Comparison of ENCODE assay signal across 26 mouse cellular contexts in genomic region chr11:71610782-71611181, GRCm38 (mm10).
DNase-seq lines count a peak whose midpoint lies in the region; ATAC-seq lines count a peak whose summit lies in the region.
"Had no signal": no experiment of that assay in that cellular context is flagged by ENCODE, and none has a peak within 500 bp of the region (broad histone marks: within the 10 kb centered on the region; RNA-seq: fewer than 3 reads in every experiment).

No protein-coding gene starts in this region.

- H3K9me3 ChIP-seq in hindbrain, embryonic 15.5 days: no peaks in the 10 kb centered on the region
- H3K9me3 ChIP-seq in hindbrain, embryonic 12.5 days (replicated peaks): no peaks in the 10 kb centered on the region
- H3K9me3 ChIP-seq in neural tube, embryonic 15.5 days (replicated peaks): no peaks in the 10 kb centered on the region
- H3K9me3 ChIP-seq in kidney, embryonic 14.5 days (ENCODE audit: control insufficient read depth, low read length): no peaks in the 10 kb centered on the region
- H3K9me3 ChIP-seq: embryonic facial prominence, embryonic 12.5 days; forebrain, embryonic 15.5 days; heart, embryonic 13.5 days; limb, embryonic 12.5 days; midbrain, embryonic 10.5 days had no signal

- H3K27me3 ChIP-seq in hindbrain, embryonic 15.5 days: no peaks in the 10 kb centered on the region
- no peaks in the 10 kb centered on the region for H3K27me3 ChIP-seq in hindbrain, embryonic 12.5 days
- no peaks in the 10 kb centered on the region for H3K27me3 ChIP-seq in neural tube, embryonic 15.5 days (replicated peaks)
- H3K27me3 ChIP-seq in kidney, embryonic 14.5 days (ENCODE audit: control insufficient read depth, insufficient read depth, low read length): no peaks in the 10 kb centered on the region
- H3K27me3 ChIP-seq: embryonic facial prominence, embryonic 12.5 days; forebrain, embryonic 15.5 days; heart, embryonic 13.5 days; limb, embryonic 12.5 days had no signal

- ATAC-seq in hindbrain, embryonic 15.5 days (ENCODE audit: low FRiP score, low read depth): peak; percentile 63; the same call in 1 of the 2 replicates
- ATAC-seq in hindbrain, embryonic 12.5 days (ENCODE audit: low FRiP score): no peak
- peak; percentile 41; the same call in 1 of the 2 replicates for ATAC-seq in neural tube, embryonic 15.5 days (ENCODE audit: low FRiP score)
- no peak for ATAC-seq in kidney, embryonic 14.5 days (ENCODE audit: low FRiP score, low TSS enrichment)
- ATAC-seq: forebrain, embryonic 15.5 days; inflammation-experienced regulatory T-cells, adult 6 months; liver, postnatal 0 days; lung, postnatal 0 days had no signal

- no peak overlapping the region for H3K27ac ChIP-seq in hindbrain, embryonic 15.5 days (replicated peaks)
- H3K27ac ChIP-seq in hindbrain, embryonic 12.5 days: no peak overlapping the region
- 0 out of 2 replicates have a peak overlapping the region, but pooled peaks have one; percentile 18 for H3K27ac ChIP-seq in neural tube, embryonic 15.5 days (replicated peaks)
- H3K27ac ChIP-seq in kidney, embryonic 14.5 days (ENCODE audit: low read depth, low read length): no peak overlapping the region
- H3K27ac ChIP-seq: embryonic facial prominence, embryonic 12.5 days; forebrain, embryonic 15.5 days; heart, embryonic 13.5 days; layer of hippocampus, adult 2 months; limb, embryonic 12.5 days; midbrain, embryonic 10.5 days had no signal

- DNase-seq in embryo, embryonic 10.5 days (ENCODE audit: low spot score): peak; percentile 6
- DNase-seq in embryo, embryonic 11 days: no peak
- DNase-seq in Muller cell, postnatal 12 days (ENCODE audit: inconsistent ontology term): peak; percentile 78
- no peak for DNase-seq in kidney, adult 9 months
- DNase-seq: adrenal gland, postnatal 14 days; cerebellum, adult 9-10 months; heart, postnatal 14 days; kidney, adult 2 months; kidney, postnatal 25 days; liver, postnatal 0 days; right cerebral cortex, postnatal 25 days; spleen, adult 18-20 months had no signal

- no peaks in the 10 kb centered on the region for H3K36me3 ChIP-seq in hindbrain, embryonic 15.5 days
- H3K36me3 ChIP-seq in hindbrain, embryonic 12.5 days: no peaks in the 10 kb centered on the region
- H3K36me3 ChIP-seq in neural tube, embryonic 15.5 days: no peaks in the 10 kb centered on the region
- no peaks in the 10 kb centered on the region for H3K36me3 ChIP-seq in kidney, embryonic 14.5 days (ENCODE audit: control insufficient read depth, insufficient read depth, low read length)
- H3K36me3 ChIP-seq: embryonic facial prominence, embryonic 12.5 days; forebrain, embryonic 15.5 days; heart, embryonic 13.5 days; limb, embryonic 12.5 days; midbrain, embryonic 10.5 days had no signal

- H3K4me1 ChIP-seq in hindbrain, embryonic 15.5 days (replicated peaks): no peaks in the 10 kb centered on the region; the same call in 1 of the 2 replicates
- H3K4me1 ChIP-seq in hindbrain, embryonic 12.5 days: peaks cover 4% of the 10 kb centered on the region; the same call in 1 of the 2 replicates
- peaks cover 6% of the 10 kb centered on the region; the same call in 1 of the 2 replicates for H3K4me1 ChIP-seq in neural tube, embryonic 15.5 days
- no peaks in the 10 kb centered on the region for H3K4me1 ChIP-seq in kidney, embryonic 14.5 days (ENCODE audit: control insufficient read depth, insufficient read depth, low read length)
- H3K4me1 ChIP-seq: embryonic facial prominence, embryonic 12.5 days; heart, embryonic 13.5 days; limb, embryonic 12.5 days; midbrain, embryonic 10.5 days had no signal

- H3K4me2 ChIP-seq in hindbrain, embryonic 15.5 days: no peak overlapping the region
- no peak overlapping the region for H3K4me2 ChIP-seq in hindbrain, embryonic 12.5 days (replicated peaks)
- H3K4me2 ChIP-seq in neural tube, embryonic 15.5 days: no peak overlapping the region
- no peak overlapping the region for H3K4me2 ChIP-seq in kidney, embryonic 14.5 days (replicated peaks; ENCODE audit: low read depth, low read length)
- H3K4me2 ChIP-seq: embryonic facial prominence, embryonic 12.5 days; forebrain, embryonic 15.5 days; heart, embryonic 13.5 days; limb, embryonic 12.5 days; liver, embryonic 11.5 days had no signal

- no peak overlapping the region for H3K4me3 ChIP-seq in hindbrain, embryonic 15.5 days
- no peak overlapping the region for H3K4me3 ChIP-seq in hindbrain, embryonic 12.5 days
- no peak overlapping the region for H3K4me3 ChIP-seq in neural tube, embryonic 15.5 days (replicated peaks)
- H3K4me3 ChIP-seq in kidney, embryonic 14.5 days (ENCODE audit: low read length): no peak overlapping the region
- H3K4me3 ChIP-seq: embryonic facial prominence, embryonic 12.5 days; forebrain, embryonic 15.5 days; heart, embryonic 13.5 days; layer of hippocampus, adult 2 months; limb, embryonic 12.5 days; midbrain, embryonic 10.5 days; myocyte had no signal

- WGBS in hindbrain, embryonic 15.5 days: 44% methylated on average over 9 of the region's 9 CpGs
- 66% methylated on average over 9 of the region's 9 CpGs for WGBS in hindbrain, embryonic 12.5 days
- WGBS in neural tube, embryonic 15.5 days: 32% methylated on average over 9 of the region's 9 CpGs
- whole genome bisulfite sequencing in kidney, embryonic 14.5 days: 58% methylated on average over 9 of the region's 9 CpGs

- no peak overlapping the region for H3K9ac ChIP-seq in hindbrain, embryonic 15.5 days
- H3K9ac ChIP-seq in hindbrain, embryonic 12.5 days: no peak overlapping the region
- H3K9ac ChIP-seq in neural tube, embryonic 15.5 days (replicated peaks): no peak overlapping the region
- no peak overlapping the region for H3K9ac ChIP-seq in kidney, embryonic 14.5 days (ENCODE audit: low read depth, low read length)
- H3K9ac ChIP-seq: embryonic facial prominence, embryonic 12.5 days; forebrain, embryonic 15.5 days; heart, embryonic 13.5 days; limb, embryonic 12.5 days; liver, postnatal 0 days had no signal

Comparison
In these comparisons a context has a peak if more than half of its experiments do, and no peak if none do; other contexts are left out.
1. DNase-seq: peak in embryo, embryonic 10.5 days (single experiment) and Muller cell, postnatal 12 days (single experiment); none in embryo, embryonic 11 days (single experiment) and kidney, adult 9 months (single experiment).
2. ATAC-seq: peak in hindbrain, embryonic 15.5 days (single experiment) and neural tube, embryonic 15.5 days (single experiment); none in hindbrain, embryonic 12.5 days (single experiment) and kidney, embryonic 14.5 days (single experiment).